ENCODE assay signal across 8 mouse cellular contexts in genomic region chr12:13268412-13268811, GRCm38 (mm10). TPM values are rescaled to one million over a fixed set of nuclear protein-coding genes. Genes with fewer than 3 reads are reported as not detected.
DNase-seq lines count a peak whose midpoint lies in the region; TF ChIP-seq lines count a peak whose summit lies in the region.

No protein-coding gene starts in this region.

- DNase-seq in heart, adult 11 months, result peak; percentile 70
- DNase-seq in heart, adult 8-10 months (ENCODE audit: low spot score), result no peak
- DNase-seq in hindbrain, embryonic 10.5 days (ENCODE audit: low spot score), result no peak
- DNase-seq in midbrain, embryonic 10.5 days (ENCODE audit: low spot score), result peak; percentile 17
- no peak for DNase-seq in thymus, postnatal 14 days
- DNase-seq in yolk sac, embryonic 10.5 days (ENCODE audit: low spot score), result no peak
- DNase-seq in cerebellum, adult 11 months, result no peak

- H3K36me3 ChIP-seq in E14TG2a.4 (ENCODE audit: insufficient read depth, low read length), result no peaks in the 10 kb centered on the region
- H3K36me3 ChIP-seq in hindbrain, embryonic 10.5 days, result no peaks in the 10 kb centered on the region
- H3K36me3 ChIP-seq in midbrain, embryonic 10.5 days, result no peaks in the 10 kb centered on the region

- H3K4me3 ChIP-seq in E14TG2a.4 (replicated peaks; ENCODE audit: low read length), result peak overlapping the region; percentile 96
- peak overlapping the region; percentile 95 for H3K4me3 ChIP-seq in hindbrain, embryonic 10.5 days
- peak overlapping the region; percentile 94 for H3K4me3 ChIP-seq in midbrain, embryonic 10.5 days

- no peaks in the 10 kb centered on the region for H3K9me3 ChIP-seq in E14TG2a.4 (ENCODE audit: low read length)
- H3K9me3 ChIP-seq in hindbrain, embryonic 10.5 days, result no peaks in the 10 kb centered on the region
- H3K9me3 ChIP-seq in midbrain, embryonic 10.5 days (replicated peaks), result no peaks in the 10 kb centered on the region

- 62% methylated on average over 3 of the region's 3 CpGs for WGBS in hindbrain, embryonic 10.5 days
- 61% methylated on average over 3 of the region's 3 CpGs for WGBS in midbrain, embryonic 10.5 days

- no peak for TF ChIP-seq CTCF in E14TG2a.4 (conservative IDR thresholded peaks at IDR 0.05; ENCODE audit: low read length)

- peak overlapping the region; percentile 93 for H3K27ac ChIP-seq in hindbrain, embryonic 10.5 days
- peak overlapping the region; percentile 92 for H3K27ac ChIP-seq in midbrain, embryonic 10.5 days (replicated peaks)

- peaks cover 2% of the 10 kb centered on the region; the same call in 1 of the 2 replicates for H3K27me3 ChIP-seq in E14TG2a.4 (ENCODE audit: insufficient read depth, low read length)
- no peaks in the 10 kb centered on the region for H3K27me3 ChIP-seq in hindbrain, embryonic 10.5 days (ENCODE audit: insufficient read depth, poor library complexity, severe bottlenecking)
- no peaks in the 10 kb centered on the region for H3K27me3 ChIP-seq in midbrain, embryonic 10.5 days (ENCODE audit: low read depth, poor library complexity, severe bottlenecking)

- peaks cover 17% of the 10 kb centered on the region for H3K4me1 ChIP-seq in E14TG2a.4 (replicated peaks; ENCODE audit: low read depth, low read length)
- H3K4me1 ChIP-seq in hindbrain, embryonic 10.5 days (replicated peaks), result peaks cover 16% of the 10 kb centered on the region
- peaks cover 19% of the 10 kb centered on the region for H3K4me1 ChIP-seq in midbrain, embryonic 10.5 days

RNA-seq across cellular contexts. Expression of gene Nbas, which starts 0.5 kb away (rescaled TPM):
- total RNA-seq in heart, adult 8-10 months (2022), result 10 to 100 TPM; 29.7 to 34.6 (median 32.7) TPM
- 14.0 and 14.9 TPM in 2 replicates for polyA plus RNA-seq in hindbrain, embryonic 10.5 days (2016; fragmentation: Nextera tagmentation; extraction: Ambion mirVana)
- polyA plus RNA-seq in midbrain, embryonic 10.5 days (2016; fragmentation: Nextera tagmentation; extraction: Ambion mirVana), result 13.3 and 14.9 TPM in 2 replicates

RNA-seq across cellular contexts. Expression of gene Ddx1, which starts 19.4 kb away (rescaled TPM):
- 10 to 100 TPM; 70.8 to 87.7 (median 81.1) TPM for total RNA-seq in heart, adult 8-10 months (2022)
- 144 and 181 TPM in 2 replicates for polyA plus RNA-seq in hindbrain, embryonic 10.5 days (2016; fragmentation: Nextera tagmentation; extraction: Ambion mirVana)
- polyA plus RNA-seq in midbrain, embryonic 10.5 days (2016; fragmentation: Nextera tagmentation; extraction: Ambion mirVana), result 194 and 202 TPM in 2 replicates

Comparison
In these comparisons a context has a peak if more than half of its experiments do, and no peak if none do; other contexts are left out.
1. DNase-seq: peak in heart, adult 11 months (single experiment) and midbrain, embryonic 10.5 days (single experiment); none in heart, adult 8-10 months (single experiment), hindbrain, embryonic 10.5 days (single experiment), thymus, postnatal 14 days (single experiment), yolk sac, embryonic 10.5 days (single experiment) and cerebellum, adult 11 months (single experiment).
2. Peak in every context shown above with its lines, with median percentiles within 50 percentile points of each other: H3K4me3 ChIP-seq.